Mouse (Mus musculus): ENCODE results near the gene Secisbp2l. TPM values are rescaled to one million over a fixed set of nuclear protein-coding genes. Genes with fewer than 3 reads are reported as not detected.

The Secisbp2l gene
- polyA plus RNA-seq, 1 experiment = 12.3 TPM

DNA sequence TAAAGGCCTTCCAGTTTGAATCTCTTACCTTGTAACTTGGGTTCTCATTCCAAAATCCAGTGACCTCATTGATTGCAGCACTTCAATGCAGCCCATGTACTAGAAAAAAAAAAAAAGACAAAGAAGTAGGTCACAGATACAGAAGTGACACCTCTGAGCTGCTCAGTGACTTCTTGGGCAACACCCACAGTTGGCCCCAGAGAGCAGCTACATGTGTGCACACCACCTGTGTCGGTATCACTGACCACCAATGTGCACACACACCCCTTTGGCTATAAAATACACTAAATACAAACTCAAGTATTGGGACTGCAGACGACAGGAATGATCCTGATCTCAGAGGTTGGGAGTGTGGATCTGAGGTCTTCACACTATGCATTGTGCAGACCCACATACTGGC is 87.9 kb downstream of the Secisbp2l start:
- 67% methylated on average over 2 of the region's 2 CpGs for WGBS
- no peak for TF ChIP-seq CTCF (IDR thresholded peaks at IDR 0.05; ENCODE audit: extremely low read depth, insufficient read length, insufficient replicate concordance, low read depth, low read length)
- no peak for TF ChIP-seq POLR2A (IDR thresholded peaks at IDR 0.05; ENCODE audit: low read depth, low read length)
- Histone ChIP-seq H3K36me3 (ENCODE audit: control insufficient read depth, insufficient read depth, low read length) (no peaks in the 10 kb centered on the region), H3K4me1 (ENCODE audit: control insufficient read depth, insufficient read depth, insufficient read length, low read length) (peaks cover 2% of the 10 kb centered on the region; the same call in 1 of the 2 replicates), H3K27me3 (ENCODE audit: control insufficient read depth, insufficient read depth, low read length) (no peaks in the 10 kb centered on the region), H3K27ac (ENCODE audit: insufficient read depth, low read depth, low read length) (no peak overlapping the region), H3K4me3 (ENCODE audit: low read depth, low read length) (no peak overlapping the region)

DNA sequence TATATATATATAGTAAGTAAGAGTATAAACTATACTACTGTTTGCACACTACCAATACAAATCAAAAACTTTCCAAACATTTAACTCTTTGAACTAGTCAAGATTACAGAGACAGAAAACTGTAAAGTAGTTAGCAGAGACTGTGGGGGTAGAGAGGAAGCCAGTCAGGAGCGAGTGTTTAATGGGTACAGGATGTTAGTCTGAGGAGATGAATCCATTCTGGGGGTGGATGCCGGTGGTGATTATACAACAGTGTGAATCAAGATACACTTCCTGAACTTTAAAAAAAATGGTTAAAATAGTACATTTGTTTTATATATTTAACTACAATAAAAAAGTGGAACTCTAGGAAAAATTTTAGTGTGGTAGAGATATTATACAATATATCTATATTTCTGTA is 90.7 kb downstream of the Secisbp2l start:
- no peaks in the 10 kb centered on the region for H3K27me3 ChIP-seq (ENCODE audit: control insufficient read depth, insufficient read depth, low read length)
- peaks cover 2% of the 10 kb centered on the region; the same call in 1 of the 2 replicates for H3K4me1 ChIP-seq (ENCODE audit: control insufficient read depth, insufficient read depth, insufficient read length, low read length)

More for the DNA sequence above, 90.7 kb downstream of the Secisbp2l start:
- Histone ChIP-seq H3K4me3 (ENCODE audit: low read depth, low read length) (no peak overlapping the region), H3K27ac (ENCODE audit: insufficient read depth, low read depth, low read length) (no peak overlapping the region), H3K36me3 (ENCODE audit: control insufficient read depth, insufficient read depth, low read length) (no peaks in the 10 kb centered on the region)
- WGBS = 60% methylated on average over 2 of the region's 2 CpGs
- TF ChIP-seq CTCF (IDR thresholded peaks at IDR 0.05; ENCODE audit: extremely low read depth, insufficient read length, insufficient replicate concordance, low read depth, low read length) = no peak
- no peak for TF ChIP-seq POLR2A (IDR thresholded peaks at IDR 0.05; ENCODE audit: low read depth, low read length)

Other genes with a start within 250 kb of the Secisbp2l start
- 0.32 and 0.82 TPM in 2 replicates for gene Cep152, start 157.8 kb downstream of the Secisbp2l start, polyA plus RNA-seq (2012; rRNA removed)
- 3.8 and 5.3 TPM in 2 replicates for gene Eid1, start 109.8 kb downstream of the Secisbp2l start, polyA plus RNA-seq (2012; rRNA removed)
- gene Shc4, start 58.7 kb downstream of the Secisbp2l start, polyA plus RNA-seq (2012; rRNA removed) = 0.09 and 0.13 TPM in 2 replicates
- 5.9 and 13.7 TPM in 2 replicates for gene Galk2, start 76.2 kb upstream of the Secisbp2l start, polyA plus RNA-seq (2012; rRNA removed)
- gene Cops2, start 76.3 kb upstream of the Secisbp2l start, polyA plus RNA-seq (2012; rRNA removed) = 0.70 and 1.3 TPM in 2 replicates

All from small intestine, adult 2 months (tissue).